Mouse (Mus musculus) liver, postnatal 0 days (tissue): ENCODE measurements around the gene Enkur. TPM values are rescaled to one million over a fixed set of nuclear protein-coding genes. Genes with fewer than 3 reads are reported as not detected.

Experiments used
- ATAC-seq: fragments of 200-750 bp; cut with Nextera tagmentation; 2 replicates; pipeline ENCODE4 v1.8.0; 2017; ENCODE audit warnings: mild to moderate bottlenecking, moderate library complexity
- DNase-seq: peaks from one replicate; pipeline ENCODE4 v3.0.0-alpha.2; 2016
- H3K27ac ChIP-seq: fragments of 300-500 bp; sonication (generic); 2 replicates; pipeline ENCODE4 v1.5.1; 2014; ENCODE audit warnings: antibody characterized with exemption, moderate library complexity, mild to moderate bottlenecking, low read depth
- H3K27me3 ChIP-seq: fragments of 300-500 bp; sonication (generic); 2 replicates; pipeline ENCODE4 v1.6.1; 2014; ENCODE audit warnings: low read length, control low read depth, mixed read lengths; ENCODE audit not compliant: insufficient read depth
- H3K36me3 ChIP-seq: fragments of 300-500 bp; sonication (generic); replicated peaks from 2 replicates; pipeline ENCODE4 v1.6.1; 2014; ENCODE audit warnings: mild to moderate bottlenecking, control low read depth, low read length, moderate library complexity, mixed read lengths; ENCODE audit not compliant: insufficient read depth
- H3K4me1 ChIP-seq: fragments of 300-500 bp; sonication (generic); 2 replicates; pipeline ENCODE4 v1.6.1; 2014; ENCODE audit warnings: antibody characterized with exemption, mild to moderate bottlenecking, control low read depth; ENCODE audit not compliant: insufficient read depth
- H3K4me2 ChIP-seq: fragments of 300-500 bp; sonication (generic); 2 replicates; pipeline ENCODE4 v1.6.1; 2014; ENCODE audit warnings: low read depth, mild to moderate bottlenecking, low read length, moderate library complexity, mixed read lengths
- H3K4me3 ChIP-seq: fragments of 300-500 bp; sonication (generic); 2 replicates; pipeline ENCODE4 v1.5.1; 2014; ENCODE audit warnings: low read depth, low read length
- H3K9ac ChIP-seq: fragments of 300-500 bp; sonication (generic); replicated peaks from 2 replicates; pipeline ENCODE4 v1.6.1; 2014; ENCODE audit warnings: mild to moderate bottlenecking, moderate library complexity
- H3K9me3 ChIP-seq: fragments of 300-500 bp; sonication (generic); 2 replicates; pipeline ENCODE4 v1.6.1; 2016; ENCODE audit warnings: mild to moderate bottlenecking, control low read depth, low read length, mixed read lengths
- CTCF ChIP-seq: sonication (generic); IDR thresholded peaks from 2 replicates; pipeline ENCODE4 v1.5.1; 2016; ENCODE audit warnings: antibody characterized with exemption, low read depth
- EP300 ChIP-seq: IDR thresholded peaks from 2 replicates; pipeline ENCODE4 v1.6.1; 2016; ENCODE audit warnings: antibody characterized with exemption, low read depth, mild to moderate bottlenecking
- WGBS: fragments of 180-500 bp; shearing (Covaris S2); extraction: QIAGEN DNeasy Blood & Tissue Kit; methylation state at CpG from one replicate; pipeline ENCODE4 v1.1.7; 2014; ENCODE audit not compliant: insufficient replicate concordance; 5-methylcytosine and 5-hydroxymethylcytosine counted together
- polyA plus RNA-seq: library from polyadenylated mRNA; unstranded; fragments of >200 nt; fragmentation: Nextera tagmentation; extraction: Ambion mirVana; gene quantifications from 2 replicates; pipeline ENCODE4 v1.2.1, GENCODE M21; 2015

Enkur gene
- polyA plus RNA-seq, 1 experiment from 2014 or later = 0.14 TPM

DNA sequence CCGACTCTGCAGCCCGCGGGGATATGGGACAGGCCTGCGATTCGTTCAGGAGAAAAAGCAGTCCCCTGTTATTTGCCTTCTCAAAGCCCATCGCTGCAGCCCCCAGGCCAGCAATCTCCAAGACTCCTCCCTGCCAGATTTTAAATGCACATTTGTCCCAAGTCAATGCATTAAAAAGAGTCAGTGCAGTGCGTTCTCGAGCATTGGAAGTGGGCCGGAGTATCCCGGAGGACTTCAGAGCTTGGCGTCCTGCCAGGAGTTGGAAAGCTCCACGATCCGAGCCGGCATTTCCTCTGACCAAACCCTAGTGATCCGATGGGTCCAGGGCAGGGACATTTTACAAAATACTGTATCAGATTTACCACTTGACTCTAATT is 63.0 kb downstream of the Enkur start:
- Histone ChIP-seq H3K4me3 (peak overlapping the region; percentile 39), H3K9me3 (no peaks in the 10 kb centered on the region), H3K27me3 (peaks cover 9% of the 10 kb centered on the region; the same call in 1 of the 2 replicates), H3K4me1 (peaks cover 4% of the 10 kb centered on the region; the same call in 1 of the 2 replicates), H3K36me3 (no peaks in the 10 kb centered on the region), H3K27ac (no peak overlapping the region), H3K4me2 (peak overlapping the region; percentile 87), H3K9ac (no peak overlapping the region)
- peak; percentile 48 for DNase-seq
- TF ChIP-seq EP300 = no peak
- no peak for TF ChIP-seq CTCF
- WGBS = 2% methylated on average over 14 of the region's 15 CpGs
- no peak for ATAC-seq

DNA sequence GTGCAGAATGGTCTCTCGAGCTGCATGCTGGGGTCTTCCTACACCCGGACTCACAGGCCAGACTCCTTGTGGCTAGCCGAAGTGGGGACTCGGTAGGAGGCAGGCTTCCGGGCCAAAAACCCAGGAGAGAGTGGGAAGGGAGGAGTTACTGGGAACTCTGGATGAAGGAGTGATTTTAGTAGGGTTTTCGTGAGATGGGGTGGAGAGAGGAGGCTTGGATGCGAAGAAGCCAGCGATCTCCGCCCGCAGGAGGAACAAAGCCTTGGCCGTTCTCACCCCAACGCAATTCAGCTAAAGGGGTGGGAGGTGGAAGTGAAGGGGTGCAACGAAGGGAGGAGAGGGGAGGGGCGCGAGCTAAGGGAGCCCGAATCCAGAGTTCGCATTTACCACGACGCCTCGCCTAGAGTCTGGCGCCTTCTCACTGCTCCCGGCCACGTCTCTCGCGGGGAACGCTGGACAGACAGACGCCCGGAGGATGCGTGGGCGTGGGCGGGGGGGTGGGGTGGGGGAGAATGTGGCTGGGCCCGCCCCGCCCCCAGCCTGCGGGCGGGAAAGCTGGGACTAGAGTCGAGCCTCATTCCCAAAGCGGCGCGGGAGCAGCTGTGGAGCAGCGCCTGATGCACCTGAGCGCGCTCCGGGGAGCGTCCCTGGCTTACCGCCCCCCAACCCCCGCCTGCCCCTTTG is 63.5 kb downstream of the Enkur start:
- no peak for TF ChIP-seq EP300
- TF ChIP-seq CTCF = no peak
- ATAC-seq = peak; percentile 25; the same call in 1 of the 2 replicates
- H3K9ac ChIP-seq = 0 out of 2 replicates have a peak overlapping the region, but pooled peaks have one; percentile 6
- H3K36me3 ChIP-seq = no peaks in the 10 kb centered on the region
- peak overlapping the region; percentile 87 for H3K4me2 ChIP-seq
- H3K4me3 ChIP-seq = peak overlapping the region; percentile 39
- H3K27ac ChIP-seq = no peak overlapping the region
- no peaks in the 10 kb centered on the region for H3K9me3 ChIP-seq
- WGBS = 1% methylated on average over 40 of the region's 46 CpGs
- DNase-seq = peak; percentile 22
- peaks cover 9% of the 10 kb centered on the region; the same call in 1 of the 2 replicates for H3K27me3 ChIP-seq
- H3K4me1 ChIP-seq = peaks cover 4% of the 10 kb centered on the region; the same call in 1 of the 2 replicates

DNA sequence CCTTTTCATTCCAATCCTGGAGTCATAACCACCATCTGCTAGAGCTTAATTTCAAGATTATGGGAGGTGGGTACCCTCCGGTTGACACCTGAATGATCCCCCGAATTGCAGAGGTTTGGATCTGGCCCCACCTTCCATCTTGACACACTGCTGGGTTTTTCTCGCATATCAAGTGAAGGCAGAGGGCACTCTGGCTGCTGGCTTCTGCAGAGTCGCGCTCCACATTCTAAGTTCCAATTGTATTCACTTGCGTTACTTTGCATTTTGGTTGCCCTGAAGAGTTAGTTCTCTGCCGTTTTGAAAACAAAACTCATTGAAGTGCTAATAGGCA is 64.0 kb downstream of the Enkur start:
- Histone ChIP-seq H3K9ac (0 out of 2 replicates have a peak overlapping the region, but pooled peaks have one; percentile 6), H3K36me3 (no peaks in the 10 kb centered on the region), H3K4me2 (peak overlapping the region; percentile 87), H3K4me3 (peak overlapping the region; percentile 39), H3K27ac (no peak overlapping the region), H3K4me1 (peaks cover 4% of the 10 kb centered on the region; the same call in 1 of the 2 replicates), H3K27me3 (peaks cover 9% of the 10 kb centered on the region; the same call in 1 of the 2 replicates), H3K9me3 (no peaks in the 10 kb centered on the region)
- TF ChIP-seq EP300 (no peak), CTCF (no peak)
- ATAC-seq (no peak), DNase-seq (no peak)
- WGBS = 19% methylated on average over 7 of the region's 7 CpGs

Other genes with a start within 250 kb of the Enkur start
- gene Arhgap21, start 236.5 kb downstream of the Enkur start, polyA plus RNA-seq = 4.5 and 5.5 TPM in 2 replicates
- gene Thnsl1, start 359 bp upstream of the Enkur start, polyA plus RNA-seq = 2.0 and 2.1 TPM in 2 replicates
- gene Gpr158, start 162.2 kb upstream of the Enkur start, polyA plus RNA-seq = not detected in 2 replicates